Mouse (Mus musculus): Measurements from ENCODE around the gene Ino80b. TPM values are rescaled to one million over a fixed set of nuclear protein-coding genes. Genes with fewer than 3 reads are reported as not detected.

Ino80b gene
- total RNA-seq, 2 experiments from 2014 or later: 22.3 to 25.4 TPM

DNA sequence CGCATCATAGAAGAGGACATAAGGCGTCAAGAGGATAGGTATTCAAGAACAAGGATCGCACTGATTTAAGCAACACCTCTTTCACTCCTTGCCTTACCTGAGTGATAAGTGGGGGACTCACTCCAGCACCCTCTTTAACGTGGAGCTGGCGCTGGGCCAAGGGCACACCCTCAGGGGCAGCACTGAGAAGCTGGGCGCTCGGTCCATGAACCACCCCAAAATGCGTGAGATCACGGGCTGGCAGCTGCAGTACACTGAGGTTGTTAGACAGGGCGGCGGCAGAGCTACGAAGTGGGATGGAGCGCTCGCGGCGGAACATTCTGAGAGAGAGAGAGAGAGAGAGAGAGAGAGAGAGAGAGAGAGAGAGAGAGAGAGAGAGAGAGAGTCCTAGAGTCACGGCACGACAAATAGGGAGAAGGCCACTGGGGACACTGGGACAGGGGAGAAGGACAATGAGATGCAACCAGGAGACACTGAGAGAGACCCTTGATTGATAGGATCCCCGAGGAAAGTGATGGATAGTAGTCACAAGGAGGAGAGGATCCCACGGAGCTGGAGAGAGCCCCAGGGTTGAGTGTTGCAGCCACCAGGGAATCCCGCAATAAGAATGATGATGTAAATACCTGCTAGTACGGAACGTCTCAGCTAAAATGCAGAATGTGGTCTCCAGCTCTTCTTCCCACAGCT lies 30.5 kb upstream of the Ino80b start:
- no peak for TF ChIP-seq CTCF (conservative IDR thresholded peaks at IDR 0.05)
- peak overlapping the region; percentile 78 for H3K4me3 ChIP-seq
- peak in 1 of 2 experiments; percentile 43 for DNase-seq (ENCODE audit: low spot score in 2 of 2)
- H3K27ac ChIP-seq: peak overlapping the region; percentile 83

DNA sequence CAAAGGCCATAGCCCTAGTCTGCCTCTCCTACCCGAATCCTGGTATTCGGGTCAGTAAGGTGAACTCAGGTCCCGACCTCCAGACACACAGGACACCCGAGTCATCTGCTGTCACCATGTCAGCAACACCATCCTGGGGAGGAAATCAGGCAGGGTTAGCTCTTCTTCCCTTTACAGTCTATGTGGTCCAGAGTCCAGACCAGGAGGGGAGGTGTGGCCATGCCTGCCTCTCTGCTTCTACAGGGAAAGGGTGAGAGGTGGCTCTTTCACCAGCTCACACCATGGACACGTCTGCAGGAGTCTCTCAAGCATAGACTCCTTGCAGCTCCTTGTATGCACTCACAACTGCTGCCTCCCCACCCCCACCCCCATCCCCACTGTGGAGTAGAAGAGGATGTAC lies 28.3 kb upstream of the Ino80b start:
- DNase-seq (ENCODE audit: low spot score in 2 of 2): no peak
- H3K4me3 ChIP-seq: no peak overlapping the region
- no peak for TF ChIP-seq CTCF (conservative IDR thresholded peaks at IDR 0.05)
- H3K27ac ChIP-seq: no peak overlapping the region

GRCm38 (mm10) chr6:83153038-83153437 lies 27.8 kb upstream of the Ino80b start:
- TF ChIP-seq CTCF (conservative IDR thresholded peaks at IDR 0.05): no peak
- Histone ChIP-seq H3K4me3 (no peak overlapping the region), H3K27ac (no peak overlapping the region)
- no peak for DNase-seq (ENCODE audit: low spot score in 2 of 2)

DNA sequence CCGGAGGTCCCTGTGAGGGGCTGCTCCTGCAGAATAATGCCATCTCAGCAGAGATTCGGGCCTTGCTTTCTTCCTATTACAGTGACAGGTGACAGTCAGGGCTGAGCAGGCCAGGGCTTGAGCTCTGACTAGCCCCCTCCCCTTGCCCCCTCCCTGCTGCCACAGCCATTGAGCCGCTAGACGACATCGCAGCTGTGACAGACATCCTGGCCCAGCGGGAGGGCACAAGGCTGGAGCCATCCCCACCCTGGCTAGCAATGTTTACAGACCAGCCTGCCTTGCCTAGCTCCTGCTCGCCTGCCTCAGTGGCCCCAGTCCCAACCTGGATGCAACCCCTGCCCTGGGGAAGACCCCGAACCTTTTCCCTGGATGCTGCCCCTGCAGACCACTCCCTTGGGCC lies 26.5 kb upstream of the Ino80b start:
- H3K27ac ChIP-seq: no peak overlapping the region
- TF ChIP-seq CTCF (conservative IDR thresholded peaks at IDR 0.05): no peak
- no peak overlapping the region for H3K4me3 ChIP-seq
- DNase-seq (ENCODE audit: low spot score in 2 of 2): no peak

DNA sequence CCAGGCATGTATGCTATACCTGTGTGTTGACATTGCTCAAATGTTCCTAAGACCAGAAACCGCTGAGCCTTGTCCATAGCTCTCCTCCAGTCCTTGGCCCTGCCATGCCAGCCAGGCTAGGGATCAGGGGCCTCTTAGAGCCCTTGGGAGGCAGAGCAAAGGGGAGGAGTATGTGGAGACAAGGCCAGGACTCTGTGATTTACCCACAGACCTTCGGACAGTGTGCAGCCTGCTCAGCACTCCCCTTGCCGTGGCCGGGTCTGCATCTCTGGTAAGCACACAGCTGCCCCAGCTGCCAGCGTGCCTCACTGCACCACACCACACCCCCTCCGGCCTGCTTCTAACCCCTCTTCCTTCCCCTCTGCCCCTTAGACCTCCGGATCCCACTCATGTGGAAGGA lies 22.0 kb upstream of the Ino80b start:
- no peak for DNase-seq (ENCODE audit: low spot score in 2 of 2)
- no peak for TF ChIP-seq CTCF (conservative IDR thresholded peaks at IDR 0.05)
- no peak overlapping the region for H3K4me3 ChIP-seq
- H3K27ac ChIP-seq: 0 out of 2 replicates have a peak overlapping the region, but pooled peaks have one; percentile 58

DNA sequence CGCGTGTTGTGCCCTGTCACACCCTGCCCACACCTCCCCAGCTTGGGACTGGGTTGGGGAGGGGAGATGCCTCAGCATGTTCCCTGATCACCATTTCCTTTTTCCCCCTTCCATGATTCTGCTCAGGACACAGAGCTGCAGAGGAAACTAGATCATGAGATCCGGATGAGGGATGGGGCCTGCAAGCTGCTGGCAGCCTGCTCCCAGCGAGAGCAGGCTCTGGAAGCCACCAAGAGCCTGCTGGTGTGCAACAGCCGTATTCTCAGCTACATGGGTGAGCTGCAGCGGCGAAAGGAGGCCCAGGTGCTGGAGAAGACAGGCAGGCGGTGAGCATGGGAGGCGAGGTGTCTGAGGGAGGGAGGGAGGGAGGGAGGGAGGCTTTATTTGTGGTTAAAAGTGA lies 20.6 kb upstream of the Ino80b start:
- no peak for TF ChIP-seq CTCF (conservative IDR thresholded peaks at IDR 0.05)
- H3K27ac ChIP-seq: peak overlapping the region; percentile 58; the same call in 1 of the 2 replicates
- DNase-seq (ENCODE audit: low spot score in 2 of 2): no peak
- H3K4me3 ChIP-seq: no peak overlapping the region

DNA sequence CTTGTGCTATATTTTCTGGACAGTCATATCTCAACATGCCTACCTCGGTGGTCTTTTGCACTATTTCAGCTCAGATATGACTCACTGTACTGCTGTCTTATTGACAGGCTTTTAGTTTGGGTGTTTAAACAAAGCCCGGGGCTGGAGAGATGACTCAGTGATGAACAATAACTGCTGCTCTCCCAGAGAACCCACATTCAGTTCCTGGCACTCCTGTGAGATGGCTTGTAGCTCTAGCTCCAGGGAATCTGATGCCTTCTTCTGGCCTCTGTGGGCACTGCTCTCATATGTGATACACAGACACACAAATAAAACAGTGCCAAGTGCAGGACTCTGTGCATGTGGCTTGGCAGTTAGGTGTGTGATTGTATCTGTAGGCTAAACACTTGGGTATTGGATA lies 20.0 kb upstream of the Ino80b start:
- TF ChIP-seq CTCF (conservative IDR thresholded peaks at IDR 0.05): peak; percentile 42
- Histone ChIP-seq H3K27ac (peak overlapping the region; percentile 58), H3K4me3 (no peak overlapping the region)
- no peak for DNase-seq (ENCODE audit: low spot score in 2 of 2)

- peak overlapping the region; percentile 96 for H3K27ac ChIP-seq
- H3K4me3 ChIP-seq: peak overlapping the region; percentile 63
- TF ChIP-seq CTCF (conservative IDR thresholded peaks at IDR 0.05): no peak
- no peak for DNase-seq (ENCODE audit: low spot score in 2 of 2)
Measured at GRCm38 (mm10) chr6:83142886-83143285, 17.7 kb upstream of the Ino80b start.

- Histone ChIP-seq H3K27ac (peak overlapping the region; percentile 96), H3K4me3 (peak overlapping the region; percentile 63)
- peak in 1 of 2 experiments; percentile 76 for DNase-seq (ENCODE audit: low spot score in 2 of 2)
- TF ChIP-seq CTCF (conservative IDR thresholded peaks at IDR 0.05): peak; percentile 37; the same call in 1 of the 2 replicates
Measured at GRCm38 (mm10) chr6:83142211-83142731, 17.0 kb upstream of the Ino80b start.

DNA sequence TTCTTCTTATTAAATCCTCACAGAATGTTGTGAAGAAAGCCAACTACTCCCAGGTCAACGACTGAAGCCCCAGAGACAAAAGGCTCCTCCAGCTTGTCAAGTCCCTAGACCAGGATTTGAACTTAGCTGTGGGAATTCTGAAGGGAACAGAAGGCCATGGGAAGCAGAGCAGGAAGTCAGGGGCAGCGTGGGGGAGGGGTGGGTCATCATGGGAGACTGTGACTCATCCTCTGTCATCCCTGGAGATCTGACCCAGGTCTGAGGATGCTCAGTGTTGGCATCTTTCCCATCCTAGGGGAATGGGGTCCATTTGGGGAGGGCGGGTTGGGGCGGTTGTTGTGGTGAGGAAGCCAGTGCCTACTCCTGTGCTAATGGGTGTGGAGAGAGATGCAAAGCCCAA lies 16.4 kb upstream of the Ino80b start:
- TF ChIP-seq CTCF (conservative IDR thresholded peaks at IDR 0.05): no peak
- DNase-seq (ENCODE audit: low spot score in 2 of 2): no peak
- peak overlapping the region; percentile 63 for H3K4me3 ChIP-seq
- H3K27ac ChIP-seq: peak overlapping the region; percentile 96

DNA sequence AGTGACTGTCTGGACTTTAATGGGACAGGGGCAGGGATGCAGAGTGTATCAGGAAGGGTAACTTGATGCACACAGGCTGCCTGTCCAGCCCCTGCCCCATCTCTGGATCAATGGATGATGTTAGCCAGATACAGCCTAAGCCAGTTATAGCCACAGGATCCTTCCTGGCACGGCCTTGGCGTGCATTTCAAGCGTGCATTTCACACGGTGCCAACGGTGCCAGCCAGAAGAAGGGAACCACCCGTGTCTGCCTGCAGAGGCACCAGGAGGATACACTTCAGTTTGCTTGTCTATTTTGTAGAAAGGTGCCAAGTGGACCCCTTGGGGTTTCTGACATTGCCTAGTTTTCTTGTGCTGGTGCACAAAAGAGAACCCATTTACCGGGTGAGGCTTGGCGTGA lies 14.8 kb upstream of the Ino80b start:
- DNase-seq (ENCODE audit: low spot score in 2 of 2): no peak
- TF ChIP-seq CTCF (conservative IDR thresholded peaks at IDR 0.05): no peak
- H3K27ac ChIP-seq: no peak overlapping the region; the same call in 1 of the 2 replicates

DNA sequence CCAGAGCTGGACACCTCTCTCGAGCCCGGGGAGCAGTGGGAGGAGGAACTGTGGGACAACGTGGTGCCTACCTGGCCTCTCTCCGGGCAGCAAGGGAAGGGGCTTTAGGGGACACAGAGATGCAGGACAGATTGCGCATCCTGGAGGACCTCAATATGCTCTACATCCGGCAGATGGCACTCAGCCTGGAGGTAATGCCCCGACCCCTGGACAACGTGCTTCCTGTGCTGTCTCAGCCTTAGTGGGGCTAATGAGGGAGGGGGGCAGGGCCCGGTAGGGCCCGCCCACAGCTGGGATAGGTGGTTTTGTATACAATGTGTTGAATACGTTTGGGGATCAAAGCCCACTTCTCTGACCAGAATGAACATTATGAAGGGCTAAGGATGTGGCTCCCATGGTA lies 12.8 kb upstream of the Ino80b start:
- Histone ChIP-seq H3K4me3 (peak overlapping the region; percentile 52), H3K27ac (peak overlapping the region; percentile 93)
- DNase-seq (ENCODE audit: low spot score in 2 of 2): no peak
- no peak for TF ChIP-seq CTCF (conservative IDR thresholded peaks at IDR 0.05)

More for the DNA sequence above, 14.8 kb upstream of the Ino80b start:
- no peak overlapping the region for H3K4me3 ChIP-seq

- peak; percentile 66 to 73 for DNase-seq (ENCODE audit: low spot score in 2 of 2)
- Histone ChIP-seq H3K4me3 (peak overlapping the region; percentile 52), H3K27ac (peak overlapping the region; percentile 93)
- TF ChIP-seq CTCF (conservative IDR thresholded peaks at IDR 0.05): no peak
Measured at GRCm38 (mm10) chr6:83137576-83137950, 12.3 kb upstream of the Ino80b start.
